Mouse (Mus musculus) A20 (cell line): ENCODE measurements around the gene Fam57b.

Experiments used
- DNase-seq: peaks from one replicate; pipeline ENCODE4 v3.0.0-alpha.2; 2011; ENCODE audit warnings: low read depth, low spot score

Fam57b gene

DNA sequence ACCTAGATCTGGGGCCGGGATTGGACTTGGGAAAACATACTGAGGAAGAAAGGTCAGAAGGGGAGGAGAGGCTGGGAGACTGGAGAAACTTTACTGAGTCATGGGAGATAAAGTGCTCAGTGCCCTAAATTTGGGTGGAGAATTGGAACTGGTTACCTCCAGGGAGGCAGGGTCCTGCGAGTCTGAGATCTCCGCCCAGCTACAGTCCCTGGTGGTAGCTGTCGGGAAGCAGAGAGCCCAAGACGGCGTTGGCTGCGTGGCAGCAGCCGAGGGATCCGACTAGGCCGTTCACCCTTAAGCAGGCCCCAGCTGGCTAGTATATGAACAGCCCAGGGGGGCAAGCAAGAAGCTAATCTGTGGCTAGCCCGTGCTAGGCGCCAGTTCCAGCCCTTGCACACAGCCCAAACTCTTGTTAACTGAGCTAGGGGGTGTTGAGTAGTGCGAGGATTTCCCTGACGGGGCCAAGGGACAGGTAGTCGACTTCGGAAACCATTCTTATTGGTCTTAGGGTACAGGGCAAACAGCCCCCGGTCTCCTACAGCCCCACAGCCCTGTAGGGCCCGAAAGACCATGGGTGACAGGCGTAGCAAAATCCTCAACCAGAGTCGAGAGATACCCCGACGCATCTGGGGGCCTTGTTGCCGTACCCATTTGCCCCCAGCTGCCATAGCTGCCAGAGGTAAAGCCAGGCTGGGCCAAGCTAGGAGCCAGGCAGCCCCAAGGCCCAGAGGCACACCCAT lies 72.5 kb downstream of the Fam57b start:
- no peak for DNase-seq

- no peak for DNase-seq
These were observed 73.0 kb downstream of the Fam57b start for GRCm38 (mm10) chr7:126870520-126870891.

DNA sequence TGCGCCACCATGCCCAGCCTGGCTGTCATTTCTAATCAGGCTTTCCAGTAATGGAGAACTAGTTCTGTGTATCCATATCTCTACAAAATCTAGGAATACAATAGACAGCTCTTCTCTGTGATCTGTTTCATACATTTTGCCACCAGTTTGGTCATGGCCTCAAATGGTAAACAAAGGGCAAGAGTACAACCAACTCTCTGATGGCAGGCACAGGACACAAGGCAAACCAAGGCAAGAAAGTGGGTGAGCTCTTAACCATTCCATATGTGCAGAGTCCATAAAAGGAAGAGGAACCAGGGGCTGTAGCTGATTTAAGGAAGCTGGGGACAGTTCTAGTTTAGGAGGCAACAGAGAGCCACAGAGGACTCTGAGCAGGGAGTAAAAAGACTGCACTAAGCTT lies 79.8 kb downstream of the Fam57b start:
- DNase-seq, result no peak
